Mouse (Mus musculus): ENCODE data around the gene Tpi1.

DNA sequence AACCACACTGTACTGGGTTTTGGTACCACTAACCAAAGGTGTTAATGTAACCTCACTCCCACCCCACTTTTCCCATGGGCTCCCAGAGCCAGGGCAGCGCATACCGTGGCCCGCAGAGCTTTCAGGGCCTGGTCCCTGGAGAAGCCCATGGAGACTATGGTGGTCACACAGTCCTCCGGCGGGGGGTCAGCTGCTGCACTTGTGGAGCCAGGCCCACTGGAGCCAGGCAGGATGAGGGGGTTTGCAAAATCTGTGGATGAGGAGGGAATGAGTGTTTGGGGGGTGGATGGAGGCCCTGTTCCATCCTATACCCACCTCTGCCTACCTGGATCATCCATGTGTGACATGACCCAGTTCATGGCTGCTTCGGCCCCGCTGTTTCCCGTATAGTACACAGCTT lies 3.5 kb upstream of the Tpi1 start:
- TF ChIP-seq GATA1 (IDR thresholded peaks at IDR 0.05; ENCODE audit: low read length) (no peak), TAL1 (IDR thresholded peaks at IDR 0.05; ENCODE audit: low read length) (no peak)

Data from erythroblast, embryonic 14.5 days (primary cell).